Mouse (Mus musculus) MEL (cell line): Measurements from ENCODE around the gene Pde1c. TPM values are rescaled to one million over a fixed set of nuclear protein-coding genes. Genes with fewer than 3 reads are reported as not detected.

Source experiments
- DNase-seq: peaks from one replicate; pipeline ENCODE4 v3.0.0; 2011; ENCODE audit warnings: low read depth, low spot score
- H3K27ac ChIP-seq: 2 replicates; pipeline ENCODE4 v1.5.1; 2012; ENCODE audit warnings: low read depth, mild to moderate bottlenecking, control low read depth, low read length, moderate library complexity; ENCODE audit not compliant: control insufficient read depth
- H3K27me3 ChIP-seq, 2 experiments: fragments of 150-350 bp in 1 of 2; sonication (generic) in 1 of 2; 2 replicates each; pipeline ENCODE4 v1.6.1; 2012; ENCODE audit warnings: low read length in 2 of 2, mild to moderate bottlenecking in 2 of 2, improper control_type of control experiment in 1 of 2, moderate library complexity in 1 of 2; ENCODE audit not compliant: insufficient read depth in 2 of 2, control insufficient read depth in 1 of 2
- H3K36me3 ChIP-seq, 2 experiments: 2 replicates each; pipeline ENCODE4 v1.6.1; 2012 to 2014; ENCODE audit warnings: low read length in 2 of 2, improper control_type of control experiment in 1 of 2, inconsistent platforms in 1 of 2, mild to moderate bottlenecking in 1 of 2; ENCODE audit not compliant: insufficient read depth in 2 of 2, control insufficient read depth in 1 of 2
- H3K4me1 ChIP-seq, 2 experiments: fragments of 150-350 bp in 1 of 2; sonication (generic) in 1 of 2; 2 replicates each; pipeline ENCODE4 v1.6.1; 2012; ENCODE audit warnings: low read length in 2 of 2, improper control_type of control experiment in 1 of 2, mild to moderate bottlenecking in 1 of 2; ENCODE audit not compliant: insufficient read depth in 2 of 2, control insufficient read depth in 1 of 2
- H3K4me3 ChIP-seq, 2 experiments: fragments of 150-350 bp in 1 of 2; sonication (generic) in 1 of 2; 2 replicates each; pipeline ENCODE4 v1.5.1; 2012; ENCODE audit warnings: low read depth in 2 of 2, low read length in 2 of 2, mild to moderate bottlenecking in 2 of 2, moderate library complexity in 2 of 2, control low read depth in 1 of 2, improper control_type of control experiment in 1 of 2; ENCODE audit not compliant: control insufficient read depth in 1 of 2, insufficient read depth in 1 of 2
- H3K79me2 ChIP-seq: 2 replicates; pipeline ENCODE4 v1.6.1; 2012; ENCODE audit warnings: mild to moderate bottlenecking, low read length, moderate library complexity; ENCODE audit not compliant: control insufficient read depth, poor library complexity, insufficient read depth
- H3K9ac ChIP-seq: 2 replicates; pipeline ENCODE4 v1.6.1; 2012; ENCODE audit warnings: low read depth, mild to moderate bottlenecking, control low read depth, low read length, moderate library complexity; ENCODE audit not compliant: control insufficient read depth, poor library complexity, severe bottlenecking
- H3K9me3 ChIP-seq: fragments of 150-350 bp; sonication (generic); replicated peaks from 2 replicates; pipeline ENCODE4 v1.6.1; 2012; ENCODE audit warnings: mild to moderate bottlenecking, low read length, improper control_type of control experiment, moderate library complexity; ENCODE audit not compliant: insufficient read depth
- BHLHE40 ChIP-seq: IDR thresholded peaks from 2 replicates; pipeline ENCODE4 v1.6.1; 2012; ENCODE audit warnings: low read depth, mild to moderate bottlenecking, inconsistent platforms, low read length, improper control_type of control experiment, borderline replicate concordance
- CHD1 ChIP-seq: IDR thresholded peaks from 2 replicates; pipeline ENCODE4 v1.6.1; 2012; ENCODE audit warnings: low read depth, mild to moderate bottlenecking, inconsistent platforms, low read length, improper control_type of control experiment
- CTCF ChIP-seq, 3 experiments: IDR thresholded peaks in 2 of 3; conservative IDR thresholded peaks in 1 of 3; 2 replicates each; pipeline ENCODE4 v1.5.1; 2011 to 2012; ENCODE audit warnings: low read length in 3 of 3, low read depth in 2 of 3, mild to moderate bottlenecking in 2 of 3, improper control_type of control experiment in 1 of 3, inconsistent platforms in 1 of 3, mixed read lengths in 1 of 3, moderate library complexity in 1 of 3; ENCODE audit not compliant: control insufficient read depth in 1 of 3, insufficient read depth in 1 of 3, poor library complexity in 1 of 3, severe bottlenecking in 1 of 3
- E2F4 ChIP-seq: IDR thresholded peaks from 2 replicates; pipeline ENCODE4 v1.6.1; 2011; ENCODE audit warnings: low read depth, low read length, improper control_type of control experiment, borderline replicate concordance
- ELF1 ChIP-seq: IDR thresholded peaks from 2 replicates; pipeline ENCODE4 v1.6.1; 2014; ENCODE audit warnings: low read depth, mild to moderate bottlenecking, inconsistent platforms, low read length, improper control_type of control experiment, moderate library complexity
- GATA1 ChIP-seq: IDR thresholded peaks from 2 replicates; pipeline ENCODE4 v1.6.1; 2011; ENCODE audit warnings: low read depth, low read length, improper control_type of control experiment
- JUND ChIP-seq: IDR thresholded peaks from 2 replicates; pipeline ENCODE4 v1.6.1; 2011; ENCODE audit warnings: low read depth, mild to moderate bottlenecking, improper control_type of control experiment, low read length
- KAT2A ChIP-seq: conservative IDR thresholded peaks from 2 replicates; pipeline ENCODE4 v1.6.1; 2012; ENCODE audit warnings: low read depth, low read length, improper control_type of control experiment, inconsistent platforms
- MAX ChIP-seq: IDR thresholded peaks from 2 replicates; pipeline ENCODE4 v1.6.1; 2011; ENCODE audit warnings: low read length, improper control_type of control experiment
- MEF2A ChIP-seq: IDR thresholded peaks from 2 replicates; pipeline ENCODE4 v1.6.1; 2014; ENCODE audit warnings: low read depth, mild to moderate bottlenecking, inconsistent platforms, low read length, improper control_type of control experiment; ENCODE audit not compliant: poor library complexity, insufficient replicate concordance, severe bottlenecking; ENCODE audit errors: extremely low read depth
- MXI1 ChIP-seq: IDR thresholded peaks from 2 replicates; pipeline ENCODE4 v1.6.1; 2011; ENCODE audit warnings: mild to moderate bottlenecking, low read depth, low read length, improper control_type of control experiment
- MYB ChIP-seq: IDR thresholded peaks from 2 replicates; pipeline ENCODE4 v1.6.1; 2011; ENCODE audit warnings: mild to moderate bottlenecking, low read depth, low read length, improper control_type of control experiment
- POLR2A ChIP-seq, 2 experiments: IDR thresholded peaks; 2 replicates each; pipeline ENCODE4 v1.6.1; 2011 to 2012; ENCODE audit warnings: low read length in 2 of 2, mild to moderate bottlenecking in 2 of 2, control low read depth in 1 of 2, improper control_type of control experiment in 1 of 2, low read depth in 1 of 2, moderate library complexity in 1 of 2; ENCODE audit not compliant: control insufficient read depth in 1 of 2, insufficient read depth in 1 of 2, poor library complexity in 1 of 2
- POLR2AphosphoS2 ChIP-seq: IDR thresholded peaks from 2 replicates; pipeline ENCODE4 v1.6.1; 2011; ENCODE audit warnings: low read length, improper control_type of control experiment
- POLR2AphosphoS5 ChIP-seq: IDR thresholded peaks from 2 replicates; pipeline ENCODE4 v1.6.1; 2012; ENCODE audit warnings: low read depth, borderline replicate concordance, mild to moderate bottlenecking, inconsistent platforms, low read length, moderate library complexity, mixed read lengths
- SIN3A ChIP-seq: IDR thresholded peaks from 2 replicates; pipeline ENCODE4 v1.6.1; 2012; ENCODE audit warnings: low read length, improper control_type of control experiment, inconsistent platforms
- TAL1 ChIP-seq: IDR thresholded peaks from 2 replicates; pipeline ENCODE4 v1.6.1; 2012; ENCODE audit warnings: mild to moderate bottlenecking, inconsistent platforms, low read length, moderate library complexity, mixed read lengths
- UBTF ChIP-seq: IDR thresholded peaks from 2 replicates; pipeline ENCODE4 v1.6.1; 2012; ENCODE audit warnings: low read depth, mild to moderate bottlenecking, inconsistent platforms, low read length, improper control_type of control experiment, moderate library complexity, borderline replicate concordance; ENCODE audit not compliant: insufficient read depth
- USF2 ChIP-seq, 2 experiments: IDR thresholded peaks; 2 replicates each; pipeline ENCODE4 v1.6.1; 2011 to 2012; ENCODE audit warnings: improper control_type of control experiment in 2 of 2, low read length in 2 of 2, borderline replicate concordance in 1 of 2, inconsistent platforms in 1 of 2, low read depth in 1 of 2, mild to moderate bottlenecking in 1 of 2; ENCODE audit not compliant: insufficient read depth in 1 of 2
- ZC3H11A ChIP-seq: IDR thresholded peaks from 2 replicates; pipeline ENCODE4 v1.6.1; 2012; ENCODE audit warnings: low read depth, mild to moderate bottlenecking, inconsistent platforms, low read length, improper control_type of control experiment
- polyA plus RNA-seq, 2 experiments: library from polyadenylated mRNA; stranded (reverse) in 1 of 2; unstranded in 1 of 2; fragments of >175 nt in 1 of 2; fragments of >200 nt in 1 of 2; gene quantifications; 2 replicates each; pipeline versions ENCODE4 v1.2.1 to v1.2.4; 2012; ENCODE audit warnings: low replicate concordance in 2 of 2, low read depth in 1 of 2; ENCODE audit not compliant: insufficient read length in 2 of 2, insufficient read depth in 1 of 2, missing spikeins in 1 of 2
- total RNA-seq: library from RNA; depleted of rRNA; stranded (reverse); fragments of 300-350 nt; gene quantifications from 2 replicates; pipeline ENCODE4 v1.2.3, GENCODE M21; 2012

The Pde1c gene
- total and polyA plus RNA-seq, 3 experiments: not detected

GRCm38 (mm10) chr6:56342005-56342404, 226.9 kb downstream of the Pde1c start:
- Histone ChIP-seq H3K4me3 (no peak overlapping the region), H3K36me3 (no peaks in the 10 kb centered on the region), H3K9me3 (no peaks in the 10 kb centered on the region), H3K27me3 (no peaks in the 10 kb centered on the region), H3K79me2 (no peaks in the 10 kb centered on the region), H3K9ac (no peak overlapping the region), H3K27ac (no peak overlapping the region), H3K4me1 (no peaks in the 10 kb centered on the region)
- no peak for TF ChIP-seq POLR2A (IDR thresholded peaks at IDR 0.05; ENCODE audit: control insufficient read depth in 1 of 2, insufficient read depth in 1 of 2, low read depth in 1 of 2, low read length in 2 of 2, poor library complexity in 1 of 2)
- no peak for TF ChIP-seq POLR2AphosphoS2
- TF ChIP-seq POLR2AphosphoS5: no peak
- no peak for TF ChIP-seq JUND
- TF ChIP-seq MYB: no peak
- DNase-seq: no peak

GRCm38 (mm10) chr6:56335811-56336446, 233.0 kb downstream of the Pde1c start:
- Histone ChIP-seq H3K4me1 (no peaks in the 10 kb centered on the region), H3K27me3 (no peaks in the 10 kb centered on the region), H3K9me3 (no peaks in the 10 kb centered on the region), H3K79me2 (no peaks in the 10 kb centered on the region), H3K4me3 (no peak overlapping the region), H3K27ac (no peak overlapping the region), H3K9ac (no peak overlapping the region), H3K36me3 (no peaks in the 10 kb centered on the region)
- TF ChIP-seq ELF1: no peak
- no peak for TF ChIP-seq BHLHE40
- no peak for TF ChIP-seq KAT2A
- no peak for TF ChIP-seq JUND
- no peak for TF ChIP-seq SIN3A
- no peak for TF ChIP-seq CHD1
- TF ChIP-seq MAX: no peak
- no peak for DNase-seq

- H3K27ac ChIP-seq: no peak overlapping the region
- TF ChIP-seq MYB (no peak), POLR2AphosphoS5 (no peak), GATA1 (no peak), MXI1 (no peak), BHLHE40 (no peak), E2F4 (no peak), POLR2A (IDR thresholded peaks at IDR 0.05; ENCODE audit: control insufficient read depth in 1 of 2, insufficient read depth in 1 of 2, low read depth in 1 of 2, low read length in 2 of 2, poor library complexity in 1 of 2) (no peak), MEF2A (no peak), USF2 (IDR thresholded peaks at IDR 0.05; ENCODE audit: borderline replicate concordance in 1 of 2, insufficient read depth in 1 of 2, low read depth in 1 of 2, low read length in 2 of 2) (no peak), CTCF (IDR thresholded peaks at IDR 0.05 in 2 of 3, conservative IDR thresholded peaks at IDR 0.05 in 1 of 3; ENCODE audit: control insufficient read depth in 1 of 3, insufficient read depth in 1 of 3, low read depth in 2 of 3, low read length in 3 of 3, poor library complexity in 1 of 3, severe bottlenecking in 1 of 3) (no peak), UBTF (no peak), ZC3H11A (no peak), TAL1 (no peak)
- H3K4me3 ChIP-seq: no peak overlapping the region
- no peaks in the 10 kb centered on the region for H3K27me3 ChIP-seq
- no peaks in the 10 kb centered on the region for H3K36me3 ChIP-seq
- no peaks in the 10 kb centered on the region for H3K9me3 ChIP-seq
- DNase-seq: no peak
- H3K4me1 ChIP-seq: no peaks in the 10 kb centered on the region
- no peak overlapping the region for H3K9ac ChIP-seq
- H3K79me2 ChIP-seq: no peaks in the 10 kb centered on the region
These were observed 236.8 kb downstream of the Pde1c start for GRCm38 (mm10) chr6:56332149-56332548.
